Mouse (Mus musculus): ENCODE measurements at regions not wholly inside any gene's neighbourhood (a gene's known extent, or its start where the extent isn't known, plus 50 kb on each side); places are given as distances from the start of the nearest gene placed in this dataset.

DNA sequence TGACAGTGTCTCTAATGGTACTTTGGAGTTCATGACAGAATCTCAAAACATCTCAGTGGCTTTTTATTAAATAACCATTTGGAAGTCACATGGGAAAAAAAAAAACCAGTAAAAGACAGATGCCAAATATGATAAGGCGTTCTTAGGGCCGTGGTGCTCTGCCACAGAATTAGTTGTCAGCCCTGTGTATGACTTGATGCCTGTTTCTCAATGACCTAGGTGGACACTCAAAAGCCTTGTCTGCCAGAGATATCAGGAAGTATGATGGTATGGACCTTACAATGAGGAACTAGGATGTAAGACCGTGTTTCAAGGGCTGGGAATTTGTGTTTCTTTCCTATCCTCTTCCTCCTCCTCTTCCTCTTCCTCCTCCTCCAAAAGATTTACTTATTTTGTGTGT is 364.9 kb downstream of the Cd83 start:
- DNase-seq, result no peak

DNA sequence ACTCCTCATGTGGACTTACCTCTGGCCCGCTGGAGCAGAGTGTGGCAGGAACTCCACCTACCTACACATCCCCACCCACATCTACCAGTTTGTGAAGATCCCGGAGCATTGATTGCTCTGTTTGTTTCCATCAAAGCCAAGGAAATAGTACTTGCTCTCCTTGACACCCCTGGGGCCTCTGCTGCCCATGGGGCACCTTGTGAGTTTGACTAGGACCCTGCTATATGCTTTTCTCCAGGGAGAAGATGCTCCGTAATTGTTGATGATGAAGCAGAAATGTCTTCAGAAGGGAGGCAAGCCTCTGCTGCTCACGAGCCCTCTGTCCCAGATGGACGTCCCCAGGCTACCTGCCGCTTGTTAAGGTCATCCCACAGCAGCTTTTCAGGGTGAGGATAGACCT is 367.0 kb downstream of the Cd83 start:
- no peak for DNase-seq

DNA sequence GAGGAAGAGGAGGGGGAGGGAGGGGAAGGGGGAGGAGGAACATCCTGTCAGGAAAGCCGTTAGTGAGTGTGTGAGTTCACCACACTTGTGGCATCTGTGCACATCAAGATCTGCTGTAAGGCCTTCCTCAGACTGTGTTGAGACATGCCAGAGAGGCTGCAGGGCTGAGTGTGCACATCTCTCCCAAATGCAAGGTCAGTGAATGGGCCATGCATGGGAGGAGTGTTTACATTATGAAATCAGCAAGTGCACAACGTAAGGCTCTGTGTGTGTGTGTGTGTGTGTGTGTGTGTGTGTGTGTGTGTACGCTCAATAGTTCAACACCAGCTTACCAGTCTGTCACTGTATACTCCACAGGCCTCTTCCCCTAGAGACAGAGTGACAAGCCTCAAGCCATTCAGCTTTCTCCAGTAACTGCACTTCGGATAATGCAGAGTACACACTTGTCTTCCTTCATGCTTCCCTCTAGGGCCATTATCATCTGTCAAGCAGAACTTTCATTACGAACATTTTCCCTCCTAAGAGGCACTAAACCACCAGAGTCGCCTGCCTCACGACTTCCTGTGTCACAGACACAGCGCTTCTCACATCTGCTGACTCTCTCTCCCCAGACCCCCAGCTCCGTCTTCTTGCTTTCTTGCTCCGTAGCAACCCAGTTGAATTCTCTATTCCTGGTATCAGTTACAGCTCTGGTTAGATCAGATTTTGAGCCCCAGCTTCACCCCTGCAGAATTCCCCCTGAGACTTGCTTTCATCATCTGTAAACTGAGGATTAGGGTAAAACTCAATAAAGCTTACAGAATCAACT is 368.4 kb downstream of the Cd83 start:
- no peak for DNase-seq

DNA sequence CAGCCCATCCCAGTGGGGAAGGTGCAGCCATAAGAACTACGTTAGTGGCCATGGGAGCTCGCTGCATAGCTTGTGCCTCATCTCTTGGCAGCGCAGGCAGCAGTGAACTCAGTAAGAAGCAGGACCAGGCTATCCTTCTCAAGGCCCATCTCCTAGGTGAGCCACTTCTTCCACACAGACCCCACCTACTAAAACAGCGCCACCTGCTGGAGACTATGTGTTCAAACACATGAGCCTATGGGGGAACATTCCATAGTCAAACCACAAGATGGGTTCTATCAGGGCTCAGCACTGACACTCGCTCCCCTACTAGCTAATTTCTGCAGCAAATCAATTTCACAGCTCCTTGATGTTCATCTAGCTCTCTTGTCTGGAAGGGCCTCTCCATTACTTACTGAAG is 369.2 kb downstream of the Cd83 start:
- DNase-seq, result no peak

DNA sequence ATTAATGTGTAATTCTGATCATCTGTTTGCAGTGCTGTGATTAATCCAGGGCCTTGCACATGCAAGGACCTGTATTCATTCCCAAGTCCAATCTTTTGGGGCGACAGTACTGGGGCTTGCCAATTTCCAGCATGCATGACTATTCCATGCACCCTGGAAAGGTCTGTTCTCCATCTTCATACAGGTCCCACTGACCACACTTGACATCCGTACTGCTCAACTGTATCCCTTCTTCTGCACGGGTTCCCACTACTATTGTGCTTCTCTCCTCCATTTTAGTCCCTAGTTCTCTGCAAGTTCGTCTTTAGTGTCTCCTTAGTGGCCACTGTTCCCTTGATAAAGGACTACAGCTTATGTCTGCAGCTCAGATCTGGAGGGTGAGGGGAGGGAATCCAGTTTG is 371.4 kb downstream of the Cd83 start:
- no peak for DNase-seq

DNA sequence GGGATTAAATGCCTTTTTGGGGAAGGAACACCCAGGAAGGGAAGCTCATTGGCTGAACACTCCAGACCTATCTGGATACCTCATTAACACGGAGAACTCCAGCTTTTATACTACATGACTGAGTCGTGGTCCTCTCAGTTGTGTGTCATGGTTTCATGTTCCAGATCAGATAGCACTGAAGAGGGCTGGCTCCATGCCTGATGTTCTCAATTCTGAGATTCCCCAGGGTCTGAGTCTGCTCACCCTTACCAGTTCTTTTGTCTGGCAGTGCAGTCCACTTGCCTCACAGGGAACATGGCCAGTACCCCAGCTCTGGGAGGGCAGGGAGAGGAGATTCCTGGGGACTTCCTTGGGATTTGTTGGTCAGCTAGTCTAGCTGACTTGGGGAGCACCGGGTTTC is 372.0 kb downstream of the Cd83 start:
- no peak for DNase-seq

DNA sequence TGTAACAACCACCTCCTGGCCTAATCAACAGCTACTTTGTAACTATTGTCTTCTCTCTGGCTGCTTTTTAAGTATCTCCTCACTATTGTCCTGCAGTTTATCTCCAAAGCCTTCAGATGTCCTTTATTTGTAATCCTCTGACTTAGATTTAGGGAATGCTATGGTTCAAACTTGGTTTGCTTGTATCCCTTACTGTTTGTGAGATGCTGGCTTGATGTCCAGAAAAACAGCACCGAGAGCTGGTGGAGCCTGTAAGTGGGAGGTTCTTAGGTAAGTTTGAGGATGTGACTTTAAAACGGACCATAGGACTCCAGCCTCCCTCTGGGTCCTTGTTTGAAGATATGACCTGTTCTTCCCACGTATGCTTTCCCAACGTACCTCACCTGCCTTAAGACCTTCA is 372.7 kb downstream of the Cd83 start:
- no peak for DNase-seq

DNA sequence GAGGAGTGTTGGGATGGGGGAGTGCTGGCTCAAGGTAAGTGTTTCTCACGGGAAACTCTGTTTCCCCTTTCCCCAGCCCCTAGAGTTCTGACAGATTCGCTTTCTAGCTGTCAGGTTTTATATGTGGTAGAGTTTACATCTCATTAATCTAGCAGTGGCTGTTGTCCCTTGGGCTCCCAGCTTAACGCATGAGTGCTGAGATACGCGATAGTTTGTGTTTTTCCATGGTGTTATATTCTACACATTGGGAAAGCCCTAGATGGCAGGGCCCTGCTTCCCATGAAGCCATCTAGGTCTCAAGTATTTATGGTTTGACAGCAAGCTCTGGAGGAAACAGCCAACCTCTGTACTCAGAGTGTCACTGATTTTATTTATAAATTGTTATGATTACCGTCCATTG is 373.8 kb downstream of the Cd83 start:
- DNase-seq, result no peak

DNA sequence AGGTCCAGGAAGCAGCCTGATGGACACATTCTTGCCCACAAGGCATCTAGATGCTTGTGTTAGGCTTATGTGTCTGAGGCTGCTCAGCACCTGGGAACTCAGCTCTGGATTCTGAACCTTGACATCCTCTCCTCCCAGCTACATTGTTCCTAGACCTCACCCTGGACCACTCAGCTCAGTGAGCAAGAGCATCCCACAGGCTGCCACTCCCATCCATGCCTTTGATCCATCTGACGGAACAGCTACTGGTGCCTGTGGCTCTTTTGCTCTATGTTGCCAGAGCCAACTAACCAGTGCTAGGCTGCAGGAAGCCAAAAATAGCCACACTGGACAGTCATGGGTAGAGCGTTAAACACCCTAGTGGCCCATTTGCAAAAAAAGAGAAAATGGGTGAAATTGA is 374.8 kb downstream of the Cd83 start:
- no peak for DNase-seq

DNA sequence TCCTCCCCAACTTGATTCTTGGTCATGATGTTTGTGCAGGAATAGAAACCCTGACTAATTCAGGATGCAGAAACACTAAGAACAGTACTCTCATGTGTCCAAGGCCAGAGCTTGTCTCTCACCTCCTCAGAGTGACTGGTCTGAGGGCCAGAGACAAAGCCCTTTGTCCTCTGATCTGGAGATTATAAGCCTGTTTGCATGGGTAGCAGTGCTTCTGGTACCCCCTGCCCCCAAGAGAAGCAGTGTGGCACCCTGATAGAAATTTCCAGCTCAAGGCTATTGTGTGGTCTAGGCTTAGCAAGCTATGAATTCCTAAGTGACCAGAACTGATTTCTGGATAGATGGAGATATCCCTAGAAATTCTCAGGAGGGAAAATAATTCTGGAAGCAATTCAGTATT is 380.2 kb downstream of the Cd83 start:
- DNase-seq, result no peak

DNA sequence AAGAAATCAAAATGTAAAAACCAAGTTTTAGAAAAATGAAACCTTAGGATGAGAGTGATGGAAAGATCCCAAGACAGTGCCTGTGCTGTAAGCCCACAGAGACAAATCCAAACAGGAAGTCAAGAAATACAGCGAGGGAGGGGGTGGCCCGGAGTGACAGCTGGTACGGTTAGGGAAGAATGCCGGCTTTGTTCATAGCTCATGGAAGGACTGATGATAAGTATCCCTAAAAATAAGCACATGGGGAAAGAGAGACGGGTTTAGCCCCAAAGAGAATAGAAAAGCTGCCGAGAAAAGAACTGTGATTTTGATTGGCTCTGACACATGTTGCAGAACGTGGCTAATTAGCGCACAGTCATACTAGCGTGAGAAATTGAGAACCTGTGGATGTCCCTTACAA is 382.6 kb downstream of the Cd83 start:
- no peak for DNase-seq

DNA sequence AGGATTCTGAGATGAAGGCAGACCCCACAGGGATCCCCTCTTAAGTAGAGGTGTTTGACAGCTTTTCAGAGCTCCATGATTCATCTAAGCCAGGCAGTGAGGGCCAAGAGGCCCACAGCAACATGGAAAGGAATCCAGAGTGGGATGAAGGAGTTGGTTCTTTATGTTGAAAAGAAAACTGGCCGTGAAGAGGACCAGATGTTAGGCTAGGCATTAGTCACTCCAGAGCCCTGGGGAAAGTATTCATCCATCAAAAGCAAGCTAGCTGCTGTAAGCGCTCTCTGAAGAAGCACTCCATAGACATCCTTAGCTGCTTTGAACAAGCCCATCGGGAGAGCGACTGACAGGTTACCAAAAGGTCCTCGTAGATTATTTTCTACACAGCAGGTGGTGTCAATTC is 383.6 kb downstream of the Cd83 start:
- DNase-seq, result no peak

DNA sequence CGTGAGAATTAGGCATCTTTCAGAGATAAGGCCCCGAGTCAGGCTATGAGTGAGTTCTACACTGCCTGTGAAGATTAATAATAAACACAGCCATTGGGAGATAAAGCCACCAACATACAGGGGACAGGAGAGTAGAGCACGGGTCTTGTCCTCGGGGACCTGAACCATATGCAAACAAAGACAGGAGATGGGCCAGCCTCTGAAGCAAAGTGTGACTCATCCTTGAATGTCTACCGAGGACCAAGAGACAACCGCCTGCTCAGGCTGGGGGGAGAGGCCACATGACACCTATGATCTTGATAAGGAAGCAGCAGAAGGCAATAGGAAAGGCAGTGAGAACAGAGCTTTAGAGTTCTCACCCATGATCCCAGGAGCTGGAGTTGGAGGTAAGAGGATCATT is 387.1 kb downstream of the Cd83 start:
- no peak for DNase-seq

DNA sequence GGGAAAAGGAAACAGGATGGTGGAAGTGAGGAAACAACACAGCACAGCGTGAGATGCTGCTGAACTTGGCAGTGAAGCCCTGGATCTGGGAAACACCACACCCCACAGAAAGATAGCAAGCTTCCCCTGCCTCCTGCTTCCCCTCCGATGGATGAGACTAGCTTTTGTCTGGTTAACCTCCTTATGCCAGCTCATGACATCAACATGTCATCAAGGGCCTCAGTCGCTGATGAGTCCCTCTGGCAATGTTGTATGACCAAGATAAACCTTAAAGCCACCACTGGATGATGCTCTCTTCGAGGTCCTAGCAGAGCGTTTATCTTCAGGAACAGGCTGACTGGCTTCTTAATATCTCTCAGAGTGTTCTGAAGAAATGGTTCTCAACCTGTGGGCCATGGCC is 388.1 kb downstream of the Cd83 start:
- no peak for DNase-seq

DNA sequence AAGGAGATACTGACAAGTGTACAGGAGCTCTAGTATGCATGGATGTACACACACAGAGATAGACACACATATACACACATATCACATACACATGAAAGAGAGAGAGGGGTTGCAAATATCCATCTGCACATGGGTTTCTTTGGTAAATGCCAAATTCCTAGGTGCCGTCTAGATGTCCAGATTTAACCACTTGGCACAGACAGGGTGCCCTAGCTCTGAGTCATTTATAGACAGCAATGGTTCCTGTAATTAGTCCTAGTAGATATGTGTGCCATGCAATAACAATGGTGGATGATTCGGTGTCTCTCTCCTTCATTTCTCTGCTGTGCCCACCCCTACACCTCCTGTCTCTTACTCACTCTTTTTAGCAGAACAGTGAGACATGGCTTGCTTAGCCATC is 389.7 kb downstream of the Cd83 start:
- no peak for DNase-seq

DNA sequence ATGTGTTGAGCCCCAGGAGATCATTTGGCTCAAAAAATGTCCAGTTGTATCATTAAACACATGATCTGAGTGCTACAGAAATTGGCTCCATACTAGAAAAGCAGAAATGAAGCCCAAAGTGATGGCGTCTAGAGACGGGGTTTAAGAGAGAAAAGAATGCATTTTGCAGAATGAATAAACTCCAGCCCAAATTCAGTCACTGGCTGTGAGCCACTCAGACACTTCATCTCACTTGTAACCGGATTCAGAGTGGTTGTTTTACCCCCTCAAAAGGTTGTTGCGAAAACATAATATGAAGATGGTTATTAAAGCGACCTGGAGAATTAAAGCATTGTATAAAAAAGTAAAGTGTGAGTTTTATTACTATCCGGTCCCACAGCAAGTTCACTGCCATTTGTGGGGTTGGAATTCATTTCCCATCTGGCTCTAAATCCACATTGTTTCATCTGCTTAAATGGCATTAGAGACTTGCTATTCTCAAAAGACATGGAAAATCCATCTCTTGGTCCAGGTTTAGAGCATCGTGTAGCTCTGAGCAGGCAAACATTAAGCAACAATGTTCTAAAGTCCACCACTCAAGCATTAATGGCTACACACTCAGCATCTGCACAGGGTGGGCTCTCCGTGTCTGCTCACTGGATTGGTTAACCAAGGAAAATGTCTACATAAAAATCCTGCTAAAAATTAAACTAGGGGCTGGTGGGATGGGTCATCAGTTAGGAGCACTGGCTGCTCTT is 390.9 kb downstream of the Cd83 start:
- no peak for DNase-seq

DNA sequence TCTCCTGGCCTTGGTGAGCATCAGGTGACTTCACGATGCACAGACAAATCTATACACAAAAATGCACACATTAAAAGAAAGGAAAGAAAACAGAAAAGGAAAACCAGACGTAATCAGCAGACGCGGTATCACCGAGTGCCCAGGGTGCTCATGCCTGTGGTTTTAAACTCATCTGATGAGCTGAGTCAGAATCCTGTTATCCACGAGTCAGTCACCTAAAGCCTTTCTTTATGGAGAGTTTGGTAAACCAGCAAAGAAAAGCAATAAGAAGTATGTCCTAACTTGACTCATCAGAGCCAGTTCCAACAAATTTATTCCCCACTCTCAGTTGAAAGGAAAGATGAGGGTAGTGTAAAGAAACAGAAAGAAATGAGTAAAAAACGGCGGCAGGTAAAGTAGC is 391.5 kb downstream of the Cd83 start:
- DNase-seq, result no peak

DNA sequence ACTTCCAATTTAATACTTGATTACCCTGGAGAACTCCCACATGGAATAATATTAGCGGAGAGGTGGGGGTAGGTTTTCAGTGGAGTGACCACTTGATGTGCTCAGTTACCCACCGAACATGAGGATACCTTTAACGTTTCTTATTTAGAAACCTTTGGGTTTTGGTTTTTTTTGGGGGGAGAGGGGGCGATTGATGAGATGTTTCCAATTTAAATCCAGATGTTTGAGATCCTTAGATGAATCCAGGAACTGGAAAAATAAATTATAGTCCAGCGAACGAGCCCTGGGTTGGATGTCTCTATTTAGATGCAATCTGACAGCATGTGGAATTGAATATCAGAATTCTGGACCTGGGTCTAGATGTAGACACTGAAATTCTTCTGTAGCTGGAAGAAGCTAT is 393.4 kb downstream of the Cd83 start:
- no peak for DNase-seq

DNA sequence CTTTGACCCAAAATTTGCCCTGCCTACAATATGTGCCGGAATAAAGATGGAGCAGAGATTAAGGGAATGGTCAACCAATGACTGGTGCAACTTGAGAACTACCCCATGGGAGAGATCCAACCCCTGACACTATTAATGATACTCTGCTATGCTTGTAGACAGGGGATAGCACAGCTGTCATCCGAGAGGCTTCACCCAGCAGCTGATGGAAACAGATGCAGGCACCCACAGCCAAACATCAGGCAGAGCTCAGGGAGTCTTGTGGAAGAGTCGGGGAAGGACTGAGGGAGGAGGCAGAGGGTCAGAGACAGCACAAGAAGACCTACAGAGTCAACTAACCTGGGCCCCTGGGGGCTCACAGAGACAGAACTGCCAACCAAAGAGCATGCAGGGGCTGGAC is 395.8 kb downstream of the Cd83 start:
- no peak for DNase-seq

DNA sequence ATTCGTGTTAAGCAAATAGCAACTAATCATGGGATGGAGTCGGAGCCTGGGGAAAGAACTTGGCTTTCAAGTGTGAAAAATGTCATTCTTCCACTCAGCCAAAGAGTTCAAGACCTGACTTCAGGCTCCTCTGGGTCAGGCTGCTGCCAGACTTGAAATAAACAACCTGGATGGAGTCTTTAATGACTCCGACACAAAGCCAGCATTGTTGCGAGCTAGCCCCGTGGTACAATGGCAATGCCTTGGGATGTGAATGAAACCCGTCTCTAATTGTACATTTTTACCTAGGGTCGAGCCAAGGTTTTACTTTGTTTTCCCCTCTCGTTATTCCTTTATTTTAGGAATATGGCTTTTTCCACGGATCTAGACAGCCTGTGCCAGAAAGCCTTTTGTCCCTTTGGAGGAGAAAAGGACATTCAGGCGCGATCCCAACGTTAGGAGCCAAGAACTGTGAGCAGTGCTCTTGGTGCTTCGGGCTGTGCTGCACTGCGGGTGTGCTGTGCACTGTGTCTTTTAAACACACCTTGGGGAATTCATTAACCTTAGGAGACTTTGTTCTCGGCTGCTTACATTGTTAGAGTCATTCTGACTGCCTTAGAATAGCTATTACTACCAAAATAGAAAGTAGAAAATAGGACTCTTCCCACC is 398.1 kb downstream of the Cd83 start:
- no peak for DNase-seq

DNA sequence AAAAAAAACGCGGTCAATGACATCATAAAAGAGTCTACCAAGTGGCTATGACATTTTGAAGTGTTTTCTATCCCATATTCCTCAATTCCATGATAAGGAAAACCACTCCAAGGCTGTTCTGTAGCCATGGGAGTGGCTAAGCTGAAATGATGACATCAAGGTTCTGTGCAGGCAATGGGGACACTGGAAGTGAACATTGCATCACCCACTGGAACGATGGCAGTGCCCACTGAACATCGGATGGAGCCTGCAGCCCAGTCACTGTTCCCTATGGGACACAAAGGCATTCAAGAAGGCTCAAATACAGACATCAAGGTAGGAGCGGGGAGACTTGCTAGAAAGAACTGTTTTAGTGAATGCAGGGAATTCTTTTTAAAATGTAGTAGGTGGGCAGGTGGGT is 410.8 kb downstream of the Cd83 start:
- no peak for DNase-seq

DNA sequence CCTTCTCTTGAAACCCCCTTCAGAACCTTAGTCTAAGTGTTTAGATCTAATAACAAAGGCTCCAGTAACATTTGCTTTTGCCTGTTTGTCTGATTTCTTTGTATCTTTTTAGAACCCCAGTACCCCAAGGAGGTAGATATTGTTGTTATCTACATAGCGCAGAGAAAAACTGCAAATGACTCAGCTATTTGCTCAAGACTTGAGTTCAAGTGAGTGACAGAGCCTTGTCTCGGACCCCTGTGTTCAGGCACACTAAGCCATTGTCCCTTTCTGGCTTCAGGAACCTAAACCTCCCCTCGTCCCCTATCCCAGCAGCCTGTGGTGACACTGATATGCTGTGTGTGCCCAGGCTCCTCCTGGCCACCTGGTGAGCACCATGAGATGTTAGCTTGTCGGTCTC is 421.5 kb downstream of the Cd83 start:
- no peak for DNase-seq

DNA sequence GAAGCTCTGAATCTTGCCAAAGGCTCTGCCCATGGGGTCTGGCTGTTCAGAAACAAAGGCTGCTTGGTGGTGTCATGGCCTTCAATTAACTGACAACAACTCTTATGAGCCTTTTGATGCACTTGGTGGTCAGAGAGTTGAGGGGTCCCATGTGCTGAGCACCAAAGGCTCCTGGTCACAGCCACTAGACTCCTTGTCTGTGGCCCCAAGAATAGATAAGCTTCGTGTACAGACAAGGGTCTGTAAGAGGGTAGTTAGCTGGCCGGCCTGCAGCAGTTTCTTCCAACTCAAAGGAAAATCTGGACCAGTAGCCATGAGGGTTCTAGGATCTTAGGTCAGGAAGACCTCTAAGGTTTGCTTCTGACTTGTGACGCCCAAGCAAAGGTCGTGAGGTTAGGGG is 421.9 kb downstream of the Cd83 start:
- DNase-seq, result no peak

DNA sequence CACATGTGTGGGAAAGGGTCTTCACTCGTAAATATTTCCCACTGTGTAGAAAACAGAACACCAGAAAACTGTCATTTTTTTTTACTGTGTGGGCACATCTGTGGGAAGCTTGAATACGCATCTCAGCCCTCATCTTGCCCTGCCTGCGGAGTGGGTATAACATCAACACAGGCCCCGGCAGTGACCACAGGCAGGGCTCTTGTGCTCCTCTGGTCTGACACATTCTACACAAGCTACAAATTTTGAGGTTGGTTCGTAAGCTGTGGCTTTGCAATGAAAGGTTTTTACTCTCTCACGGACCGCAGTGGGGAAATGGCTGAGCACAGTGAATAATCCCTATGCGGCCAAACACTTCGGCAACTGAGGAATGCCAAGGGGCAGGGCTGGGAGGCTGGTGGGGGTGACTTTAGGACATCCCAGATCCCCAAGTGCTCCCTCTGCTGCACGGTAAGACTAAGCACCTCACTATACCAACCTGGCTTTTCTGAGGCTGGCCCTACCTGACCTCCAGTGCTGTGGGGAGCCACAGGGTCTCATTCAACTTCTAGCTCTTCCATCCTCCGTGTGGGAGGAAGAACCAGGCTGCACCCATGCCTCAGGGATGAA is 422.9 kb downstream of the Cd83 start:
- no peak for DNase-seq

All from right cerebral cortex, adult 18-20 months (tissue).